Comparison of ENCODE assay signal across 1 mouse cellular context in the genomic region with DNA sequence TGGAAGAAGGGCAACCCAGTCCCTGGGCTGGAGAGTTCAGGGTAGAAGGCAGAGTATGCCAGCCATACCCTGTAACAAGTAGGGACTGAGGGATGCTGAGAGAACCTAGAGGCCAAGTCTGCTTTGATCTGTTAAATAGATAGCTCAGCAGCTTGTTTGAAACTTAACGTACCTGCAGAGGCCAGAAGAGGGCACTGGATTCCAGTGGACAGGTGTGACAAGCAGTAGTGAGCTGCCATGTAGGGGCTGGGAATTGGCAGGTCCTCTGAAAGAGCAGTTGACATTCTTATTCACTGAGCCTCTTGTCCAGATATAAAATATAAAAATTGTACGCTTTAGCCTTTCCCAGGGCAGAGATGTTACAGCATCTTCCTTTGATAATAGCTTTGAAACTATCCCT.
TF ChIP-seq lines count a peak whose summit lies in the region.

No protein-coding gene starts in this region.

TF ChIP-seq in MEL, 35 proteins besides CTCF, POLR2A, EP300 and RAD21:
- no peak for TF ChIP-seq MAFK (IDR thresholded peaks at IDR 0.05; ENCODE audit: borderline replicate concordance, low read depth, low read length)
TF ChIP-seq in MEL: peak in this region for 0.
